Mouse (Mus musculus): ENCODE data around the gene Wap.

DNA sequence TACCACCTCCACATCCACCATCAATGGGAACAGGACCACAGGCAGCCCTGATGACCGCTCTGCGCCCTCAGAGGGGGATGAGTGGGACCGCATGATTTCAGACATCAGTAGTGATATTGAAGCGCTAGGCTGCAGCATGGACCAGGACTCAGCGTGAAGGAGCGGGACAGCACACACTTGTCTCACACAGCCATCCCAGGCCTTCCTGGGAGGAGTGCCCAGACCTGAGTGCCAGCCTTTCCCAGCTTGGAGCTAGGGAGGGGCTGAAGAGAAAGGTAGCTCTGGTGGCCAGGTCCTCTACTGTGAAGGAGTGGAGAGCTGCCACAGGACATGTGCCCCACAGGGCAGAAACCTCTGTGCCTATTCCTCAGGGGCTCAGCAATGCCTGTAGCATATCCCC lies 42.2 kb downstream of the Wap start:
- TF ChIP-seq POLR2A (IDR thresholded peaks at IDR 0.05; ENCODE audit: insufficient read length, low read depth) (no peak), POLR2AphosphoS2 (IDR thresholded peaks at IDR 0.05; ENCODE audit: insufficient read length, low read depth) (no peak), USF1 (IDR thresholded peaks at IDR 0.05; ENCODE audit: low read depth) (no peak), MAX (IDR thresholded peaks at IDR 0.05; ENCODE audit: low read depth) (no peak), CEBPB (IDR thresholded peaks at IDR 0.05; ENCODE audit: insufficient read depth, poor library complexity, severe bottlenecking) (no peak), REST (IDR thresholded peaks at IDR 0.05; ENCODE audit: insufficient read depth, insufficient read length) (no peak), SRF (IDR thresholded peaks at IDR 0.05; ENCODE audit: control insufficient read depth, insufficient read length, low read depth) (no peak), TCF12 (IDR thresholded peaks at IDR 0.05; ENCODE audit: insufficient read depth, poor library complexity, severe bottlenecking) (no peak), MYOD1 (IDR thresholded peaks at IDR 0.05; ENCODE audit: control insufficient read depth in 1 of 3, insufficient read length in 2 of 3, low read depth in 2 of 3) (no peak)
